Mouse (Mus musculus): Measurements from ENCODE around the gene Ttll2. TPM values are rescaled to one million over a fixed set of nuclear protein-coding genes. Genes with fewer than 3 reads are reported as not detected.

Ttll2 gene
- not detected for total RNA-seq (2023)

GRCm38 (mm10) chr17:7352596-7352995, at the start of gene Ttll2:
Gene Ttll2, minus strand, starts transcription at chr17:7352696.

GRCm38 (mm10) chr17:7385364-7385763, 32.9 kb upstream of the Ttll2 start, which contains the start of gene Unc93a2:
Gene Unc93a2, minus strand, starts transcription at chr17:7385464.

GRCm38 (mm10) chr17:7371879-7372278, 19.4 kb upstream of the Ttll2 start, which contains the start of gene Gm49630:
Gene Gm49630, minus strand, starts transcription at chr17:7371979.

GRCm38 (mm10) chr17:7324346-7324745, 28.1 kb downstream of the Ttll2 start, which contains the start of gene Tcp10a:
Gene Tcp10a, plus strand, starts transcription at chr17:7324646.

Other genes with a start within 250 kb of the Ttll2 start
- gene Rps6ka2, start 182.6 kb downstream of the Ttll2 start, total RNA-seq (2023), result 10 to 100 TPM; 47.6 to 52.7 TPM
- under 1 TPM in 1 of 2 experiments, not detected in 1; 0.33 TPM for gene Tcp10a, start 28.1 kb downstream of the Ttll2 start, total RNA-seq (2023)
- not detected for gene Gm49630, start 19.3 kb upstream of the Ttll2 start, total RNA-seq (2023)
- gene Unc93a2, start 32.8 kb upstream of the Ttll2 start, total RNA-seq (2023), result 1 to 10 TPM; 1.2 to 1.5 TPM

All from neutrophil, adult 59 days (primary cell).